Mouse (Mus musculus): ENCODE results near the gene Lenep. TPM values are rescaled to one million over a fixed set of nuclear protein-coding genes. Genes with fewer than 3 reads are reported as not detected.

The Lenep gene
- 4.6 and 5.2 TPM in 2 replicates for polyA plus RNA-seq (2012; rRNA removed)

GRCm38 (mm10) chr3:89402693-89403092 lies at the start of gene Lenep:
Gene Lenep, minus strand, starts transcription at chr3:89402793.
- DNase-seq (ENCODE audit: low read depth) = no peak
- TF ChIP-seq POLR2A (IDR thresholded peaks at IDR 0.05; ENCODE audit: borderline replicate concordance, extremely low read depth, insufficient read depth, insufficient read length, poor library complexity, severe bottlenecking) (no peak), CTCF (IDR thresholded peaks at IDR 0.05; ENCODE audit: borderline replicate concordance, extremely low read depth, insufficient read depth, insufficient read length) (no peak)

- TF ChIP-seq CTCF (IDR thresholded peaks at IDR 0.05; ENCODE audit: borderline replicate concordance, extremely low read depth, insufficient read depth, insufficient read length) (no peak), POLR2A (IDR thresholded peaks at IDR 0.05; ENCODE audit: borderline replicate concordance, extremely low read depth, insufficient read depth, insufficient read length, poor library complexity, severe bottlenecking) (no peak)
- DNase-seq (ENCODE audit: low read depth) = peak; percentile 42
Observed at GRCm38 (mm10) chr3:89451916-89452315, 49.3 kb upstream of the Lenep start.

- TF ChIP-seq CTCF (IDR thresholded peaks at IDR 0.05; ENCODE audit: borderline replicate concordance, extremely low read depth, insufficient read depth, insufficient read length) (peak; percentile 80), POLR2A (IDR thresholded peaks at IDR 0.05; ENCODE audit: borderline replicate concordance, extremely low read depth, insufficient read depth, insufficient read length, poor library complexity, severe bottlenecking) (no peak)
- peak; percentile 77 for DNase-seq (ENCODE audit: low read depth)
Observed at GRCm38 (mm10) chr3:89449541-89449940, 46.9 kb upstream of the Lenep start.

GRCm38 (mm10) chr3:89448720-89449537 lies 46.3 kb upstream of the Lenep start:
- DNase-seq (ENCODE audit: low read depth) = no peak
- TF ChIP-seq CTCF (IDR thresholded peaks at IDR 0.05; ENCODE audit: borderline replicate concordance, extremely low read depth, insufficient read depth, insufficient read length) = no peak
- no peak for TF ChIP-seq POLR2A (IDR thresholded peaks at IDR 0.05; ENCODE audit: borderline replicate concordance, extremely low read depth, insufficient read depth, insufficient read length, poor library complexity, severe bottlenecking)

- TF ChIP-seq CTCF (IDR thresholded peaks at IDR 0.05; ENCODE audit: borderline replicate concordance, extremely low read depth, insufficient read depth, insufficient read length) (no peak), POLR2A (IDR thresholded peaks at IDR 0.05; ENCODE audit: borderline replicate concordance, extremely low read depth, insufficient read depth, insufficient read length, poor library complexity, severe bottlenecking) (no peak)
- DNase-seq (ENCODE audit: low read depth) = no peak
Observed at GRCm38 (mm10) chr3:89440691-89441090, 38.1 kb upstream of the Lenep start.

GRCm38 (mm10) chr3:89437269-89437668 lies 34.7 kb upstream of the Lenep start:
- peak; percentile 65 for DNase-seq (ENCODE audit: low read depth)
- no peak for TF ChIP-seq CTCF (IDR thresholded peaks at IDR 0.05; ENCODE audit: borderline replicate concordance, extremely low read depth, insufficient read depth, insufficient read length)
- no peak for TF ChIP-seq POLR2A (IDR thresholded peaks at IDR 0.05; ENCODE audit: borderline replicate concordance, extremely low read depth, insufficient read depth, insufficient read length, poor library complexity, severe bottlenecking)

GRCm38 (mm10) chr3:89436176-89437113 lies 33.9 kb upstream of the Lenep start, which contains the start of gene Pbxip1:
Gene Pbxip1, plus strand, starts transcription at chr3:89436706.
- TF ChIP-seq POLR2A (IDR thresholded peaks at IDR 0.05; ENCODE audit: borderline replicate concordance, extremely low read depth, insufficient read depth, insufficient read length, poor library complexity, severe bottlenecking) = no peak
- TF ChIP-seq CTCF (IDR thresholded peaks at IDR 0.05; ENCODE audit: borderline replicate concordance, extremely low read depth, insufficient read depth, insufficient read length) = no peak
- peak; percentile 84 for DNase-seq (ENCODE audit: low read depth)

GRCm38 (mm10) chr3:89435041-89435440 lies 32.4 kb upstream of the Lenep start:
- TF ChIP-seq CTCF (IDR thresholded peaks at IDR 0.05; ENCODE audit: borderline replicate concordance, extremely low read depth, insufficient read depth, insufficient read length) = no peak
- no peak for TF ChIP-seq POLR2A (IDR thresholded peaks at IDR 0.05; ENCODE audit: borderline replicate concordance, extremely low read depth, insufficient read depth, insufficient read length, poor library complexity, severe bottlenecking)
- DNase-seq (ENCODE audit: low read depth) = peak; percentile 59

GRCm38 (mm10) chr3:89434532-89434931 lies 31.9 kb upstream of the Lenep start:
- TF ChIP-seq CTCF (IDR thresholded peaks at IDR 0.05; ENCODE audit: borderline replicate concordance, extremely low read depth, insufficient read depth, insufficient read length) = no peak
- TF ChIP-seq POLR2A (IDR thresholded peaks at IDR 0.05; ENCODE audit: borderline replicate concordance, extremely low read depth, insufficient read depth, insufficient read length, poor library complexity, severe bottlenecking) = no peak
- no peak for DNase-seq (ENCODE audit: low read depth)

GRCm38 (mm10) chr3:89432606-89433005 lies 30.0 kb upstream of the Lenep start:
- no peak for DNase-seq (ENCODE audit: low read depth)
- TF ChIP-seq CTCF (IDR thresholded peaks at IDR 0.05; ENCODE audit: borderline replicate concordance, extremely low read depth, insufficient read depth, insufficient read length) (no peak), POLR2A (IDR thresholded peaks at IDR 0.05; ENCODE audit: borderline replicate concordance, extremely low read depth, insufficient read depth, insufficient read length, poor library complexity, severe bottlenecking) (no peak)

Data from brain, embryonic 14.5 days (tissue).